Mouse (Mus musculus) hindbrain, postnatal 0 days (tissue): Measurements from ENCODE around the gene Rdh8. TPM values are rescaled to one million over a fixed set of nuclear protein-coding genes. Genes with fewer than 3 reads are reported as not detected.
"Not testable (repeated sequence)": the region's sequence is repeated elsewhere in the genome, so short reads cannot be mapped to it uniquely, and the experiment has no call there.

ENCODE experiments used
- ATAC-seq: fragments of 200-750 bp; cut with Nextera tagmentation; 2 replicates; pipeline ENCODE4 v1.8.0; 2017; ENCODE audit warnings: mild to moderate bottlenecking, moderate TSS enrichment, moderate library complexity
- DNase-seq: peaks from one replicate; pipeline ENCODE4 v3.0.0-alpha.2; 2015; ENCODE audit warnings: low spot score
- H3K27ac ChIP-seq: fragments of 300-500 bp; sonication (generic); 2 replicates; pipeline ENCODE4 v1.5.1; 2014; ENCODE audit warnings: mild to moderate bottlenecking
- H3K27me3 ChIP-seq: fragments of 300-500 bp; sonication (generic); 2 replicates; pipeline ENCODE4 v1.6.1; 2014; ENCODE audit warnings: low read length, mixed read lengths; ENCODE audit not compliant: insufficient read depth
- H3K36me3 ChIP-seq: fragments of 300-500 bp; sonication (generic); 2 replicates; pipeline ENCODE4 v1.6.1; 2014; ENCODE audit warnings: low read length, mixed read lengths; ENCODE audit not compliant: insufficient read depth
- H3K4me1 ChIP-seq: fragments of 300-500 bp; sonication (generic); 2 replicates; pipeline ENCODE4 v1.6.1; 2014; ENCODE audit warnings: antibody characterized with exemption, low read length, mixed read lengths; ENCODE audit not compliant: insufficient read depth
- H3K4me2 ChIP-seq: fragments of 300-500 bp; sonication (generic); 2 replicates; pipeline ENCODE4 v1.6.1; 2014; ENCODE audit warnings: low read depth, mild to moderate bottlenecking, low read length, moderate library complexity, mixed read lengths
- H3K4me3 ChIP-seq: fragments of 300-500 bp; sonication (generic); 2 replicates; pipeline ENCODE4 v1.5.1; 2014; ENCODE audit warnings: low read length
- H3K9ac ChIP-seq: fragments of 300-500 bp; sonication (generic); replicated peaks from 2 replicates; pipeline ENCODE4 v1.6.1; 2014; ENCODE audit warnings: mild to moderate bottlenecking, low read length, moderate library complexity, mixed read lengths
- H3K9me3 ChIP-seq: fragments of 300-500 bp; sonication (generic); 2 replicates; pipeline ENCODE4 v1.6.1; 2016; ENCODE audit warnings: low read length, mixed read lengths
- CTCF ChIP-seq: IDR thresholded peaks from 2 replicates; pipeline ENCODE4 v1.5.1; 2016; ENCODE audit warnings: antibody characterized with exemption, control low read depth, low read depth
- WGBS: fragments of 180-500 bp; shearing (Covaris S2); extraction: QIAGEN DNeasy Blood & Tissue Kit; methylation state at CpG from one replicate; pipeline ENCODE4 v1.1.7; 2014; 5-methylcytosine and 5-hydroxymethylcytosine counted together
- polyA plus RNA-seq: library from polyadenylated mRNA; unstranded; fragments of >200 nt; fragmentation: Nextera tagmentation; extraction: Ambion mirVana; gene quantifications from 2 replicates; pipeline ENCODE4 v1.2.1, GENCODE M21; 2015
- total RNA-seq: library from RNA; depleted of rRNA; stranded (reverse); fragments of >200 nt; gene quantifications from 2 replicates; pipeline ENCODE4 v1.2.3, GENCODE M21; 2014

The Rdh8 gene
- total and polyA plus RNA-seq, 2 experiments from 2014 or later, result not detected

GRCm38 (mm10) chr9:20834881-20835280 is 16.6 kb downstream of the Rdh8 start:
- H3K4me1 ChIP-seq, result 0 out of 2 replicates have a peak, but pooled peaks cover 3% of the 10 kb centered on the region
- WGBS, result 77% methylated on average over 1 of the region's 1 CpGs
- H3K27me3 ChIP-seq, result no peaks in the 10 kb centered on the region
- H3K9me3 ChIP-seq, result no peaks in the 10 kb centered on the region
- H3K4me2 ChIP-seq, result no peak overlapping the region
- no peak overlapping the region for H3K27ac ChIP-seq
- no peaks in the 10 kb centered on the region for H3K36me3 ChIP-seq
- DNase-seq (no peak), ATAC-seq (no peak)
- no peak for TF ChIP-seq CTCF
- no peak overlapping the region for H3K4me3 ChIP-seq
- H3K9ac ChIP-seq, result no peak overlapping the region

- not testable (repeated sequence) for H3K36me3 ChIP-seq, H3K9ac ChIP-seq, H3K4me3 ChIP-seq, H3K9me3 ChIP-seq, ATAC-seq, H3K4me2 ChIP-seq, DNase-seq, H3K4me1 ChIP-seq, H3K27ac ChIP-seq, H3K27me3 ChIP-seq
- 87% methylated on average over 11 of the region's 11 CpGs for WGBS
Measured at GRCm38 (mm10) chr9:20835431-20835954, 17.2 kb downstream of the Rdh8 start.

GRCm38 (mm10) chr9:20837184-20837947 is 19.1 kb downstream of the Rdh8 start:
- Histone ChIP-seq H3K27ac (no peak overlapping the region), H3K9me3 (no peaks in the 10 kb centered on the region), H3K36me3 (no peaks in the 10 kb centered on the region), H3K27me3 (no peaks in the 10 kb centered on the region), H3K4me2 (no peak overlapping the region), H3K9ac (no peak overlapping the region), H3K4me1 (no peaks in the 10 kb centered on the region), H3K4me3 (no peak overlapping the region)
- DNase-seq (no peak), ATAC-seq (no peak)
- WGBS, result 77% methylated on average over 9 of the region's 9 CpGs
- no peak for TF ChIP-seq CTCF

- DNase-seq (no peak), ATAC-seq (no peak)
- WGBS, result 37% methylated on average over 6 of the region's 6 CpGs
- H3K9ac ChIP-seq, result no peak overlapping the region
- TF ChIP-seq CTCF, result no peak
- H3K4me2 ChIP-seq, result no peak overlapping the region
- H3K27me3 ChIP-seq, result no peaks in the 10 kb centered on the region
- H3K36me3 ChIP-seq, result no peaks in the 10 kb centered on the region
- H3K4me3 ChIP-seq, result no peak overlapping the region
- no peak overlapping the region for H3K27ac ChIP-seq
- H3K4me1 ChIP-seq, result no peaks in the 10 kb centered on the region
- H3K9me3 ChIP-seq, result no peaks in the 10 kb centered on the region
Measured at GRCm38 (mm10) chr9:20838931-20839330, 20.6 kb downstream of the Rdh8 start.

- Histone ChIP-seq H3K4me3 (no peak overlapping the region), H3K36me3 (no peaks in the 10 kb centered on the region), H3K27me3 (no peaks in the 10 kb centered on the region), H3K4me1 (no peaks in the 10 kb centered on the region), H3K27ac (no peak overlapping the region), H3K9me3 (no peaks in the 10 kb centered on the region), H3K4me2 (no peak overlapping the region), H3K9ac (no peak overlapping the region)
- ATAC-seq (no peak), DNase-seq (no peak)
- no peak for TF ChIP-seq CTCF
- 74% methylated on average over 4 of the region's 4 CpGs for WGBS
Measured at GRCm38 (mm10) chr9:20842211-20842610, 23.9 kb downstream of the Rdh8 start.

GRCm38 (mm10) chr9:20842670-20843069 is 24.4 kb downstream of the Rdh8 start:
- DNase-seq, result peak; percentile 68
- WGBS, result 25% methylated on average over 2 of the region's 2 CpGs
- peak; percentile 79 for TF ChIP-seq CTCF

GRCm38 (mm10) chr9:20850179-20850578 is 31.9 kb downstream of the Rdh8 start:
- no peak for TF ChIP-seq CTCF
- no peak for ATAC-seq

More at GRCm38 (mm10) chr9:20842670-20843069, 24.4 kb downstream of the Rdh8 start:
- Histone ChIP-seq H3K4me3 (no peak overlapping the region), H3K4me2 (no peak overlapping the region), H3K27me3 (no peaks in the 10 kb centered on the region), H3K27ac (no peak overlapping the region), H3K9me3 (no peaks in the 10 kb centered on the region), H3K36me3 (no peaks in the 10 kb centered on the region), H3K9ac (no peak overlapping the region), H3K4me1 (no peaks in the 10 kb centered on the region)
- ATAC-seq, result peak; percentile 74

More at GRCm38 (mm10) chr9:20850179-20850578, 31.9 kb downstream of the Rdh8 start:
- H3K36me3 ChIP-seq, result no peaks in the 10 kb centered on the region
- 85% methylated on average over 2 of the region's 2 CpGs for WGBS
- H3K27me3 ChIP-seq, result no peaks in the 10 kb centered on the region
- DNase-seq, result no peak
- H3K4me3 ChIP-seq, result no peak overlapping the region
- no peaks in the 10 kb centered on the region for H3K4me1 ChIP-seq
- no peaks in the 10 kb centered on the region for H3K9me3 ChIP-seq
- no peak overlapping the region for H3K27ac ChIP-seq
- H3K4me2 ChIP-seq, result no peak overlapping the region
- no peak overlapping the region for H3K9ac ChIP-seq
